Mouse (Mus musculus) limb, embryonic 14.5 days (tissue): ENCODE data around the gene Hist1h1t. TPM values are rescaled to one million over a fixed set of nuclear protein-coding genes. Genes with fewer than 3 reads are reported as not detected.

Source experiments
- ATAC-seq: fragments of 200-750 bp; cut with Nextera tagmentation; 2 replicates; pipeline ENCODE4 v1.8.0; 2017; ENCODE audit warnings: low read depth, moderate number of reproducible peaks, moderate TSS enrichment; ENCODE audit not compliant: low FRiP score
- DNase-seq: peaks from one replicate; pipeline ENCODE4 v3.0.0-alpha.2; 2015; ENCODE audit warnings: low spot score
- H3K27ac ChIP-seq: fragments of 300-500 bp; sonication (generic); replicated peaks from 2 replicates; pipeline ENCODE4 v1.5.1; 2014; ENCODE audit warnings: low read depth, mild to moderate bottlenecking, low read length, moderate library complexity, mixed read lengths
- H3K27me3 ChIP-seq: fragments of 300-500 bp; sonication (generic); 2 replicates; pipeline ENCODE4 v1.6.1; 2014; ENCODE audit warnings: low read length, mixed read lengths; ENCODE audit not compliant: control insufficient read depth, insufficient read depth
- H3K36me3 ChIP-seq: fragments of 300-500 bp; sonication (generic); 2 replicates; pipeline ENCODE4 v1.6.1; 2014; ENCODE audit warnings: mild to moderate bottlenecking, low read length, moderate library complexity, mixed read lengths; ENCODE audit not compliant: control insufficient read depth, insufficient read depth
- H3K4me1 ChIP-seq: fragments of 300-500 bp; sonication (generic); 2 replicates; pipeline ENCODE4 v1.6.1; 2014; ENCODE audit warnings: antibody characterized with exemption, low read length, mixed read lengths; ENCODE audit not compliant: control insufficient read depth, insufficient read depth
- H3K4me2 ChIP-seq: fragments of 300-500 bp; sonication (generic); replicated peaks from 2 replicates; pipeline ENCODE4 v1.6.1; 2014; ENCODE audit warnings: low read depth, mild to moderate bottlenecking, low read length, moderate library complexity; ENCODE audit not compliant: severe bottlenecking
- H3K4me3 ChIP-seq: fragments of 300-500 bp; sonication (generic); replicated peaks from 2 replicates; pipeline ENCODE4 v1.5.1; 2014; ENCODE audit warnings: low read length
- H3K9ac ChIP-seq: fragments of 300-500 bp; sonication (generic); 2 replicates; pipeline ENCODE4 v1.6.1; 2014; ENCODE audit warnings: mild to moderate bottlenecking, low read depth, low read length, moderate library complexity; ENCODE audit not compliant: severe bottlenecking
- H3K9me3 ChIP-seq: fragments of 300-500 bp; sonication (generic); 2 replicates; pipeline ENCODE4 v1.6.1; 2016; ENCODE audit warnings: low read length; ENCODE audit not compliant: control insufficient read depth
- POLR2A ChIP-seq: fragments of 200-500 bp; IDR thresholded peaks from 2 replicates; pipeline ENCODE4 v1.8.0; 2012; ENCODE audit warnings: inconsistent platforms, mild to moderate bottlenecking, moderate library complexity, borderline replicate concordance; ENCODE audit not compliant: insufficient read depth, insufficient read length; ENCODE audit errors: extremely low read depth
- WGBS: fragments of 180-500 bp; shearing (Covaris S2); extraction: QIAGEN DNeasy Blood & Tissue Kit; methylation state at CpG from one replicate; pipeline ENCODE4 v1.1.7; 2014; 5-methylcytosine and 5-hydroxymethylcytosine counted together
- polyA plus RNA-seq, 2 experiments: library from polyadenylated mRNA; depleted of rRNA in 1 of 2; stranded (reverse) in 1 of 2; unstranded in 1 of 2; fragments of >200 nt; fragmentation: Nextera tagmentation in 1 of 2; extraction: Ambion mirVana in 1 of 2; gene quantifications; 2 replicates each; pipeline versions ENCODE4 v1.2.1 to v1.2.3; 2012 to 2014

Hist1h1t gene
- polyA plus RNA-seq, 2 experiments: 0.20 to 0.21 TPM

GRCm38 (mm10) chr13:23706771-23707170 is 11.2 kb downstream of the Hist1h1t start:
- 91% methylated on average over 12 of the region's 12 CpGs for WGBS

GRCm38 (mm10) chr13:23708041-23708440 is 12.4 kb downstream of the Hist1h1t start:
- DNase-seq (no peak), ATAC-seq (no peak)
- no peaks in the 10 kb centered on the region for H3K9me3 ChIP-seq
- H3K27me3 ChIP-seq: no peaks in the 10 kb centered on the region
- TF ChIP-seq POLR2A: no peak
- H3K27ac ChIP-seq: no peak overlapping the region
- no peak overlapping the region for H3K4me3 ChIP-seq
- no peaks in the 10 kb centered on the region for H3K36me3 ChIP-seq
- H3K9ac ChIP-seq: no peak overlapping the region
- H3K4me1 ChIP-seq: peaks cover 10% of the 10 kb centered on the region
- WGBS: 80% methylated on average over 4 of the region's 4 CpGs
- no peak overlapping the region for H3K4me2 ChIP-seq

More at GRCm38 (mm10) chr13:23706771-23707170, 11.2 kb downstream of the Hist1h1t start:
- TF ChIP-seq POLR2A: no peak
- Histone ChIP-seq H3K9ac (no peak overlapping the region), H3K27me3 (no peaks in the 10 kb centered on the region), H3K27ac (no peak overlapping the region), H3K4me1 (peaks cover 10% of the 10 kb centered on the region), H3K36me3 (no peaks in the 10 kb centered on the region), H3K9me3 (no peaks in the 10 kb centered on the region), H3K4me2 (no peak overlapping the region), H3K4me3 (no peak overlapping the region)
- DNase-seq (no peak), ATAC-seq (no peak)

- Histone ChIP-seq H3K4me2 (no peak overlapping the region), H3K36me3 (no peaks in the 10 kb centered on the region), H3K27me3 (no peaks in the 10 kb centered on the region), H3K4me3 (no peak overlapping the region), H3K9ac (no peak overlapping the region), H3K27ac (no peak overlapping the region), H3K9me3 (no peaks in the 10 kb centered on the region), H3K4me1 (peaks cover 10% of the 10 kb centered on the region)
- no peak for DNase-seq
- WGBS: 62% methylated on average over 4 of the region's 4 CpGs
- no peak for TF ChIP-seq POLR2A
- ATAC-seq: no peak
Observed at GRCm38 (mm10) chr13:23708654-23709053, 13.0 kb downstream of the Hist1h1t start.

- Histone ChIP-seq H3K36me3 (no peaks in the 10 kb centered on the region), H3K9me3 (no peaks in the 10 kb centered on the region), H3K4me2 (peak overlapping the region; percentile 64), H3K27ac (no peak overlapping the region), H3K4me1 (peaks cover 10% of the 10 kb centered on the region), H3K9ac (peak overlapping the region; percentile 57), H3K27me3 (no peaks in the 10 kb centered on the region), H3K4me3 (peak overlapping the region; percentile 39)
- ATAC-seq (peak; percentile 21; the same call in 1 of the 2 replicates), DNase-seq (no peak)
- WGBS: 16% methylated on average over 15 of the region's 15 CpGs
- TF ChIP-seq POLR2A: no peak
Observed at GRCm38 (mm10) chr13:23709714-23710373, 14.2 kb downstream of the Hist1h1t start.

- Histone ChIP-seq H3K9me3 (no peaks in the 10 kb centered on the region), H3K36me3 (no peaks in the 10 kb centered on the region), H3K4me3 (peak within 1 kb of the TSS; percentile 39), H3K27ac (no peak within 1 kb of the TSS; the same call in 1 of the 2 replicates), H3K4me2 (peak within 1 kb of the TSS; percentile 64), H3K27me3 (no peaks in the 10 kb centered on the region), H3K4me1 (peaks cover 10% of the 10 kb centered on the region), H3K9ac (peak within 1 kb of the TSS; percentile 57)
- DNase-seq: peak; percentile 36
- TF ChIP-seq POLR2A: no peak
- WGBS: 2% methylated on average over 17 of the region's 17 CpGs
- ATAC-seq: peak; percentile 42; the same call in 1 of the 2 replicates
Observed at GRCm38 (mm10) chr13:23710374-23711089, 14.9 kb downstream of the Hist1h1t start, which contains the start of gene Hfe. Gene Hfe (minus strand): TSS chr13:23710854.
